Mouse (Mus musculus) myocyte (in vitro differentiated cells): ENCODE results near the gene Actc1. TPM values are rescaled to one million over a fixed set of nuclear protein-coding genes. Genes with fewer than 3 reads are reported as not detected.

ENCODE experiments used
- H3K27me3 ChIP-seq: one replicate; pipeline ENCODE4 v1.6.1; 2011; ENCODE audit not compliant: control insufficient read depth, insufficient read depth, insufficient read length
- H3K36me3 ChIP-seq: one replicate; pipeline ENCODE4 v1.6.1; 2011; ENCODE audit not compliant: control insufficient read depth, insufficient read depth
- H3K4me2 ChIP-seq: one replicate; pipeline ENCODE4 v1.6.1; 2011; ENCODE audit warnings: low read depth, control low read depth
- H3K4me3 ChIP-seq: one replicate; pipeline ENCODE4 v1.5.1; 2011; ENCODE audit warnings: mild to moderate bottlenecking, control low read depth, moderate library complexity
- H3K79me2 ChIP-seq: one replicate; pipeline ENCODE4 v1.6.1; 2011; ENCODE audit not compliant: control insufficient read depth, insufficient read depth
- H3ac ChIP-seq: one replicate; pipeline ENCODE4 v1.6.1; 2011; ENCODE audit not compliant: control insufficient read depth, insufficient read length
- CEBPB ChIP-seq: IDR thresholded peaks from 2 replicates; pipeline ENCODE4 v1.6.1; 2011; ENCODE audit warnings: mild to moderate bottlenecking, moderate library complexity; ENCODE audit not compliant: poor library complexity, insufficient read depth, severe bottlenecking
- E2F4 ChIP-seq: IDR thresholded peaks from one replicate; pipeline ENCODE4 v1.6.1; 2011; ENCODE audit warnings: mild to moderate bottlenecking, control low read depth, moderate library complexity; ENCODE audit not compliant: insufficient read depth
- MAX ChIP-seq: IDR thresholded peaks from one replicate; pipeline ENCODE4 v1.6.1; 2011; ENCODE audit warnings: low read depth, mild to moderate bottlenecking, control low read depth
- MYOD1 ChIP-seq, 3 experiments: IDR thresholded peaks; one replicate each; pipeline ENCODE4 v1.6.1; 2011; ENCODE audit warnings: control low read depth in 2 of 3, low read depth in 2 of 3, mild to moderate bottlenecking in 2 of 3, moderate library complexity in 1 of 3; ENCODE audit not compliant: insufficient read length in 2 of 3, control insufficient read depth in 1 of 3
- MYOG ChIP-seq, 3 experiments: IDR thresholded peaks; one replicate each; pipeline ENCODE4 v1.6.1; 2011; ENCODE audit warnings: control low read depth in 2 of 3, low read depth in 2 of 3, mild to moderate bottlenecking in 2 of 3; ENCODE audit not compliant: insufficient read length in 2 of 3, control insufficient read depth in 1 of 3, insufficient read depth in 1 of 3
- POLR2A ChIP-seq: IDR thresholded peaks from one replicate; pipeline ENCODE4 v1.6.1; 2011; ENCODE audit warnings: low read depth, mild to moderate bottlenecking, control low read depth, moderate library complexity; ENCODE audit not compliant: insufficient read length
- POLR2AphosphoS2 ChIP-seq: IDR thresholded peaks from one replicate; pipeline ENCODE4 v1.6.1; 2011; ENCODE audit warnings: low read depth, control low read depth; ENCODE audit not compliant: insufficient read length
- REST ChIP-seq: IDR thresholded peaks from one replicate; pipeline ENCODE4 v1.6.1; 2011; ENCODE audit warnings: mild to moderate bottlenecking, control low read depth, moderate library complexity; ENCODE audit not compliant: insufficient read depth, insufficient read length
- SRF ChIP-seq: IDR thresholded peaks from one replicate; pipeline ENCODE4 v1.6.1; 2011; ENCODE audit warnings: low read depth; ENCODE audit not compliant: control insufficient read depth, insufficient read length
- TCF12 ChIP-seq: IDR thresholded peaks from one replicate; pipeline ENCODE4 v1.6.1; 2011; ENCODE audit warnings: mild to moderate bottlenecking, control low read depth; ENCODE audit not compliant: poor library complexity, insufficient read depth, severe bottlenecking
- TCF3 ChIP-seq: IDR thresholded peaks from one replicate; pipeline ENCODE4 v1.6.1; 2011; ENCODE audit warnings: low read depth, control low read depth; ENCODE audit not compliant: insufficient read length
- USF1 ChIP-seq: IDR thresholded peaks from one replicate; pipeline ENCODE4 v1.6.1; 2011; ENCODE audit warnings: low read depth, mild to moderate bottlenecking, control low read depth, moderate library complexity
- polyA plus RNA-seq: library from polyadenylated mRNA; unstranded; fragments of >200 nt; fragmentation: generic; extraction: Trizol; gene quantifications from one replicate; pipeline ENCODE4 v1.2.1, GENCODE M21; 2012; ENCODE audit warnings: missing spikeins

Gene Actc1
- polyA plus RNA-seq, 1 experiment, result 2,846 TPM

DNA sequence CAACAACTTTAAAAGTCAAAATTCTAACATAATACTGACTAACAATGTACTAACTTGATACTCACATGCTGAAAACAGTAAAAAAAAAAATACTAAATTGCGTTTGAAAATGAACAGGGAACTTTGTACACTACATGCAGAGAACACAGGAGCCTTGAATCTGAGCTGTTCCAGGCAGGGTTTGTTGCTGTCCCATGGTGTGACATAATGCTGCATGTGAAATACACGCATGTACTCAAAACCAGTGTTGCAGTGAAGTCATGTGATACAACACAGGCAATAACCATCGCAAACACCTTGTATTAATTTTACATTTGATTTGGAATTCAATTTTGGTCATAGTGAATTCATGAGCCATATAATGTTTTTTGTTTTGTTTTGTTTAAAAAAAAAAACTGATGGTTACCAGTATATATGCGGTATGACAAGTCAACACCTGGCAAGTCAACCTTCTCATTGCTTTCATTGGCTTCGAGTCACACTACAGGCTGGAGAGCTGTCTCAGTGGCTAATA is 7.1 kb downstream of the Actc1 start:
- Histone ChIP-seq H3K36me3 (peaks cover 9% of the 10 kb centered on the region), H3K27me3 (no peaks in the 10 kb centered on the region), H3K79me2 (no peaks in the 10 kb centered on the region), H3ac (no peak overlapping the region), H3K4me3 (no peak overlapping the region), H3K4me2 (no peak overlapping the region)
- TF ChIP-seq MYOG (IDR thresholded peaks at IDR 0.05; ENCODE audit: control insufficient read depth in 1 of 3, insufficient read depth in 1 of 3, insufficient read length in 2 of 3, low read depth in 2 of 3) (no peak), POLR2AphosphoS2 (peak; percentile 82)

DNA sequence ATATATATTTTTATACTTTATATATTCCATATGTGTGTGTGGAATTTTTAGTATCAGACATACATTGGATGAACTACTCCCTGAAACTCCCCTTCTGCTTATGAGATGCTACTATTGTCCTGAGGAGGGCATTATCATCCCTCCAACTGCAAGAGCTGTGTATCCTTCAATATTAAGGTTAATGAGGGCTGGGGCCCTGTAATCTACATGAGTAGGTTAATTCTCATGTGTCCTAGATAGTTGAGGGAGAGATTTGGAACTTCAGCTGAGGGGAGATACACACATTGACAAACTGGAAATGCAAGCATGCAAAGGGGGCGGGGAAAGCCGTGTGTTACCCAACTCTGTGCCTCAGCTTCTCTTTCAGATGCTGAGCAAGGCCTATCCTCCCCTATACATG is 15.4 kb downstream of the Actc1 start:
- H3K36me3 ChIP-seq, result no peaks in the 10 kb centered on the region
- H3K27me3 ChIP-seq, result peaks cover 7% of the 10 kb centered on the region
- H3K4me3 ChIP-seq, result no peak overlapping the region
- H3K79me2 ChIP-seq, result no peaks in the 10 kb centered on the region
- TF ChIP-seq POLR2A, result no peak
- TF ChIP-seq REST, result no peak
- no peak for TF ChIP-seq CEBPB
- TF ChIP-seq MYOG (IDR thresholded peaks at IDR 0.05; ENCODE audit: control insufficient read depth in 1 of 3, insufficient read depth in 1 of 3, insufficient read length in 2 of 3, low read depth in 2 of 3), result no peak
- TF ChIP-seq SRF, result no peak
- TF ChIP-seq TCF12, result no peak
- TF ChIP-seq POLR2AphosphoS2, result no peak
- no peak for TF ChIP-seq MAX
- TF ChIP-seq MYOD1 (IDR thresholded peaks at IDR 0.05; ENCODE audit: control insufficient read depth in 1 of 3, insufficient read length in 2 of 3, low read depth in 2 of 3), result no peak
- no peak for TF ChIP-seq E2F4
- no peak for TF ChIP-seq TCF3
- no peak for TF ChIP-seq USF1
- no peak overlapping the region for H3K4me2 ChIP-seq
- H3ac ChIP-seq, result no peak overlapping the region

DNA sequence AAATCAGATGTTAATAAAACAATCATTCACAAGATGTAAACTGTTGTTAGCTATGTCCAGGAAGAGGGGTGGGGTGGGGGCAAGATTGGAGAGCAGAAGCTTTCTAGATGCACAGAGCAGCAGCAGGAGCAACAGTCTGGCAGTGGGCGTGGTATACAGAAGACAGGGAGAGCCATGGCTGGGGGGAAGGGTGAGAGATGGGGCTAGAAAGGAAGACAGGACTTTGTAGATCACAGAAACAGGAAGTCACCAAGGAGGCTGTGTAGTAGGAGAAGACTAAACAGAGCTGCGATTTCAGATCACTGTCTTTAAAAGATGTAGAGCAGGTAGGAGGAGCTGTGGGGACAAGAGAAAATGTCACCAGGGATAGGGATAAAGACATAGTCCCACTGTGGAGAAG is 21.1 kb downstream of the Actc1 start:
- no peak overlapping the region for H3K4me2 ChIP-seq
- H3K27me3 ChIP-seq, result peaks cover 25% of the 10 kb centered on the region
- no peak overlapping the region for H3K4me3 ChIP-seq
- no peaks in the 10 kb centered on the region for H3K36me3 ChIP-seq
- H3ac ChIP-seq, result no peak overlapping the region
- TF ChIP-seq TCF3, result no peak
- no peak for TF ChIP-seq TCF12
- TF ChIP-seq CEBPB, result no peak
- TF ChIP-seq REST, result no peak
- no peak for TF ChIP-seq POLR2AphosphoS2
- no peak for TF ChIP-seq MYOD1 (IDR thresholded peaks at IDR 0.05; ENCODE audit: control insufficient read depth in 1 of 3, insufficient read length in 2 of 3, low read depth in 2 of 3)
- no peak for TF ChIP-seq USF1
- TF ChIP-seq MAX, result no peak
- no peak for TF ChIP-seq E2F4
- H3K79me2 ChIP-seq, result no peaks in the 10 kb centered on the region

DNA sequence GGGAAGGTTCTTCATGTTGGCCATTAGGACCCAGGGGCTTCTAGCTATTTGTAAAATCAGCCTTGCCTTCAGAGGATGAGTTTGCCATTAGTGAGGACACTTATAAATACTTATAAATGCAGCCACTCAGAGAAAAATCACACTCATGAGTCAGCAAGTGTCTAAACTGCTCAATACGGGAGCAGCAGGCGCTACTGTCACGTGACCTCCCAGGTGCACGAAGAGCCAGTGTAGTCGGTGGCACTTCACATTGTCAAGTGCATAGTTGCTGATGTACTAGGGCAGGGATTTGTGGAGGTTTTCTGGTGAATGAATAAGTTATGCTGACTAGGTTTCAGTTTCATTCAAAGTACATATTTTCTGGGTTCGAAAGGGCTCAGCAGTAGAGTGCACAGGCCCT is 30.0 kb downstream of the Actc1 start:
- Histone ChIP-seq H3ac (no peak overlapping the region), H3K27me3 (peaks cover 15% of the 10 kb centered on the region), H3K79me2 (no peaks in the 10 kb centered on the region), H3K36me3 (no peaks in the 10 kb centered on the region), H3K4me3 (no peak overlapping the region), H3K4me2 (no peak overlapping the region)
- TF ChIP-seq REST (no peak), USF1 (no peak), MYOD1 (IDR thresholded peaks at IDR 0.05; ENCODE audit: control insufficient read depth in 1 of 3, insufficient read length in 2 of 3, low read depth in 2 of 3) (no peak), CEBPB (no peak)

DNA sequence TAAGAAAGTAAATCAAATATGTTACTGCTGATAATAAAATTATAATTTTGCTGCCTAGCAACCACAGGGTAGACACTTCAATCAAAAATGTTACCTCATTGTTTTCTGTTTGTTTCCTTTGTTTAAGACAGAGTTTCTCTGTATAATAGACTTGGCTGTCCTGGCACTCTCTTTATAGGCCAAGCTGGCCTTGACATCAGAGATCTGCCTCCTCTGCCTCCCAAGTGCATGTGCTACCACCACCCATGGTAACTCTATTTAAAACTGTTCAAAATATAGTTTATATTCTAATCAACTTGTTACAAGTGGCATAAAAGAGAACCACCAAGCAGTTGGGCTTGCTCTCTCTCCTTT is 33.2 kb downstream of the Actc1 start:
- no peaks in the 10 kb centered on the region for H3K36me3 ChIP-seq
- H3K4me2 ChIP-seq, result no peak overlapping the region
- H3K27me3 ChIP-seq, result peaks cover 27% of the 10 kb centered on the region
- H3K79me2 ChIP-seq, result no peaks in the 10 kb centered on the region
- TF ChIP-seq MYOG (IDR thresholded peaks at IDR 0.05; ENCODE audit: control insufficient read depth in 1 of 3, insufficient read depth in 1 of 3, insufficient read length in 2 of 3, low read depth in 2 of 3) (no peak), REST (no peak), POLR2A (no peak), TCF12 (no peak), TCF3 (no peak), E2F4 (no peak), MAX (no peak), POLR2AphosphoS2 (no peak)
- no peak overlapping the region for H3ac ChIP-seq
- H3K4me3 ChIP-seq, result no peak overlapping the region
